ENCODE assay signal across 8 mouse cellular contexts in the genomic region with DNA sequence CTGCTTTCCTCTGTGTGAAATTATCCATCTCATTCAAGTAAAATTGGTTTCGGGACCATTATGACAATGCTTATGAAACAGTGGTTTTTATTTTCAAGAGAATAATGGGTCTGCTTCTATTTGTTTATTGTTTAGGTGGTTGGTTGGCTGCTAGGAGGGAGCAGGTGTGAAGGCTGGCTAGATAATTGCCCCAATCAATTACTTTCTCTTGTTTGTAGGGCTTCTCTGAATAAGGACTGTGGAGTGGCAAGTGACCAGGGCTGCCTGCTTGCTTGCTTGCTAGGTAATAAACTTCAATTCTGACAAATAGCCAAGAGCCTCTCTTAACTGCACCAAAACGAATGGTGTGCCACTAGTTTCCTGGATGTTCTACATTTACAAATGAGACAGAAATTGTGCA.
"Had no signal": no experiment of that assay in that cellular context is flagged by ENCODE, and none has a peak within 500 bp of the region (broad histone marks: within the 10 kb centered on the region; RNA-seq: fewer than 3 reads in every experiment).

No protein-coding gene starts in this region.

- H3K4me3 ChIP-seq: limb, embryonic 13.5 days; midbrain, embryonic 13.5 days had no signal

- DNase-seq: kidney, postnatal 14 days; left cerebral cortex, postnatal 4 days; lung, adult 18-20 months; thymus, postnatal 4 days had no signal

- H3K27ac ChIP-seq: limb, embryonic 13.5 days; liver, embryonic 14.5 days; midbrain, embryonic 13.5 days; stomach, postnatal 0 days had no signal

- H3K4me1 ChIP-seq: limb, embryonic 13.5 days; midbrain, embryonic 13.5 days had no signal

- H3K36me3 ChIP-seq: limb, embryonic 13.5 days; midbrain, embryonic 13.5 days had no signal

- H3K9ac ChIP-seq: limb, embryonic 13.5 days; liver, embryonic 14.5 days; midbrain, embryonic 13.5 days had no signal

- H3K4me2 ChIP-seq: limb, embryonic 13.5 days; midbrain, embryonic 13.5 days had no signal

- H3K9me3 ChIP-seq: limb, embryonic 13.5 days had no signal

- H3K27me3 ChIP-seq: limb, embryonic 13.5 days; midbrain, embryonic 13.5 days had no signal

- ATAC-seq: midbrain, embryonic 13.5 days had no signal
